Mouse (Mus musculus) skeletal muscle tissue, adult 2 months (tissue): ENCODE results near the gene Fkbp2.

Source experiments
- DNase-seq: peaks from one replicate; pipeline ENCODE4 v3.0.0-alpha.2; 2012; ENCODE audit warnings: low read depth, low spot score

Gene Fkbp2

DNA sequence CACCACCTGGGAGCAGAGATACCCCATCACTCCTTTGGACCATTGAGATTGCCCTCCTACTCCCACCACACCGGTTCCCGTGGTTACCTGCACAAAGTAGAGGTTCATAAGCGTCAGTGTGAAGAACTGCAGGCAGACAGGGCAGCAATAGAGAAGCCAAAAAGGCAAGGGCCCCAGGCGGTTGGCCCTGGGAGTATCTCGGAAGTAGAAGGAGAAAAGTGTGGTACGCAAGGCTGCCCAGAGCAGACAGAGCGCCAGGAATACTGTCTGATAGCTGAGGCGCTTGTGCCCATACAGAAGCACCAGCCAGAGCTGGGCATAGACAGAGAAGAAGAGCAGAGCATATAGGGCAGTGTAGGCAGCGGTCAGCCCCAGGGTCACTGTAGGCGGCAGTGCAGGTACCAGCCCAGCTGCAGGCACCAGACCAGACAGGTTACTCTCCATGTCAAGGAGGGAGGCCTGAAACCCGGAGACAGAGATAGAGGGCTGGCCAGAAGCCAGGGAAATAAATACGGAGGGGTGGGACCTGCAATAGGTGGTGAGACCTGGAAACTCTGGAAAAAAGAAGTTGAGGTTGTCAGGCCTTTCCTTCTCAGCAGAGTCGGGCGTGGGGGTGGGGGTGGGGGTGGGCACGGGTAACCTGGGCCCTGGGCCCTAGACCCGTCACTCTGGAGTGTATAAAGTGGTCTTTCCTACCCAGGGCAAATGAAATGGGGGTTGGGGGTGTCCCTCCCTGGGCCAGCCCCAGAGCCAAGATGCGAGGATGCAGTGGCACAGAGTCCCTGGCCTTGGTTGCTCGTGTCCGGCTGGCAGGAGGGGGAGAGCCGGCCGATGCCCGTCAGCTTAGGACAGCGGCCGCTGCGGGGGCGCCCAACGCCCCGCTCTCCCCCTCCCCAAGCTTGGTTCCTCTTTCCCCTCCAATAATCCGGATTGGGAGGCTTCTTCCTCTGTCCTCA lies 39.6 kb downstream of the Fkbp2 start:
- no peak for DNase-seq

DNA sequence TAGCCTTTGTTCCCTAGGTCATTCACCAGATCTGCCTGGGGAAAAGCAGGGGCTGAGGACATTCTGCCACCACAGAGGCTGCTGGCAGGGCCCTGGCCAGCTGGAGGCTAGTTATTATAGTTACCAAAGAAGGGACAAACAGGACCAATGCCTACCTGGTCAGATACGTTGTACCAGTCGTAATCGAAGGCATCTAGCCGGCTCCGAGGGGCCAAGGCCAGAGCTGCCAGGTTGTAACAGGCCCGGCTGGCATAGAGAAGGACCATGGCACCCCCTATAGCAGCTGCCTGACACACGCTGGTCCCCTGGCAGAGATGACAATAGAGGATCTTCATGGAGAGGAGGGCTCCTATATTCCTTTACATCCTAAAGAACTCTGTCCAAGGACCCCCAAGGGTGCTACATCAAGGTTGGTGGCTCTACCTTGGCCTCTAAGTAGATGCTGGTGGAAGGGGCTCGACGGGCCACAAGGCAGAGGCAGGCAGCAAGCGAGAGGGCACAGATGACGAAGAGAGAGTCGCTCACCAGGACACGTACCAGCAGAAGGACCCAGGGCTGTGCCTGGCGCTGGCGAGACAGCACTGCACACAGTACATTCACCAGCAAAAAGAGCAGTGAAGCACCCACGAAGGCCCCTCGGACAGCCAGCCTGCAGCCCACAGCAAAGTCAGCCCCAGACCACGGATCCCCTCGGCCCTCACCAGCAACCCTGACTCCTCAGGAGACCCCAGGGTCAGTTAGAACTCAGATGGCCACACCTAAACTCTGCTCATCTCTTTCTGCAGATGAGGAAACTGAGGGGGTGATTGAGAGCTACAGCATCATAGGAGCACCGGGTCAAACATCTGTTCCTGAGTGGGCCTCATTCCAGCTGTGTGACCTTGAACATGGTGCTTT lies 40.9 kb downstream of the Fkbp2 start:
- DNase-seq: no peak

DNA sequence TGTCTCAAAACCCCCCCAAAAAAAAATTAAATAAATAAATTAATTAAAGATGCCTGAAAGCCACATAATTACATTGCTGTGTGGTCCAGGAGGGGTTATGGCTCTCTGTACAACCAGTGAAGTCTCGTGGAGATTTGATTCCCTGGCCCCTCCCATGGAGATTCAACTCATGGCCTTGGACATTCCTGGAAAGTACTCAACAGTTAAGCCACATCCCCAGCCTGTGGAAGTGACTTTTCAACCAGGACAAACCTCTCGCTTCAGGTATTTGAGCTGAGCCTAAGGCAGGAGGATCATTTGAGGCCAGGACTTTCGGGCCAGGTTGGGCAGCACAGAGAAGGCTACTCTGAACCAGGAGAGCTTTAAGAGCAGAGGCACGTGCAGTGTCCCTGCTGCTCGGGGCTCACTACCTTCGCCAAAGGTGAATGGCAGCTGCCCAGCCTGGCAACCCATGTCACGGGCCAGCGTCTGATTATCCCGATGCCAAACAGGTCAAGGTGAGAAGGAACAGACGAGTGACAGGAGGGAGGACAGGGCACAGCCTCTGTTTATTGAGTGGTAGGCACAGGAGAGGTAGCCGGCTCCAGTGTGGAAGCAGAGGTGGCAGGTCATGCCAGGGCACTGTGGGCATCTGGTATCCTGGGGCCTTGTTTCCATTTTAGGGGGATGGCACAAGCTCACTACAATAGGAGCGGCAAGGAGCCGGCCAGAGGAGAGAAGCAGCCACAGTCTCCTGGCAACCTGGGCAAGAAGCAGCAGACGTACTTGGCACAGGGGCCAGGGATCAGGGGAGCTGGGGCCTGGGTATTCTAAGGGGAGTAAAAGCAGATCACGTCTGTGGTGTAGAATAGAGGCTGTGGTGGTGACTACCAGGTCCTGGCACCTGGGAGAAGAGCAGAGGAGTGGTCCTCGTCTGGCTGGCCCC lies 42.5 kb downstream of the Fkbp2 start:
- DNase-seq: no peak

DNA sequence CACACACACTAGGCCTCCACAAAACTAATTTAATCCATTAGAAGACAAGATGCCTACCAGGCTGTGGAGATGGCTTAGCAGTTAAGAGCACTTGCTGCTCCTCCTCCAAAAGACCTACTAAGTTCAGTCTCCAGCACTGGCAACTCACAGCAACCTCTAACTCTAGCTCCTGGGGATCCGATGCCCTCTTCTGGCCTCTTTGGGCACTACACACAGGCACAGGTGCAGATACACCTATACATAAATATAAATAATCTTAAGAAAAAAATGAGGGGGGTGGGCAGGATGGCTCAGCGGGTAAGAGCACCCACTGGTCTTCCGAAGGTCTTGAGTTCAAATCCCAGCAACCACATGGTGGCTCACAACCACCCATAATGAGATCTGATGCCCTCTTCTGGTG lies 44.0 kb downstream of the Fkbp2 start:
- DNase-seq: no peak

DNA sequence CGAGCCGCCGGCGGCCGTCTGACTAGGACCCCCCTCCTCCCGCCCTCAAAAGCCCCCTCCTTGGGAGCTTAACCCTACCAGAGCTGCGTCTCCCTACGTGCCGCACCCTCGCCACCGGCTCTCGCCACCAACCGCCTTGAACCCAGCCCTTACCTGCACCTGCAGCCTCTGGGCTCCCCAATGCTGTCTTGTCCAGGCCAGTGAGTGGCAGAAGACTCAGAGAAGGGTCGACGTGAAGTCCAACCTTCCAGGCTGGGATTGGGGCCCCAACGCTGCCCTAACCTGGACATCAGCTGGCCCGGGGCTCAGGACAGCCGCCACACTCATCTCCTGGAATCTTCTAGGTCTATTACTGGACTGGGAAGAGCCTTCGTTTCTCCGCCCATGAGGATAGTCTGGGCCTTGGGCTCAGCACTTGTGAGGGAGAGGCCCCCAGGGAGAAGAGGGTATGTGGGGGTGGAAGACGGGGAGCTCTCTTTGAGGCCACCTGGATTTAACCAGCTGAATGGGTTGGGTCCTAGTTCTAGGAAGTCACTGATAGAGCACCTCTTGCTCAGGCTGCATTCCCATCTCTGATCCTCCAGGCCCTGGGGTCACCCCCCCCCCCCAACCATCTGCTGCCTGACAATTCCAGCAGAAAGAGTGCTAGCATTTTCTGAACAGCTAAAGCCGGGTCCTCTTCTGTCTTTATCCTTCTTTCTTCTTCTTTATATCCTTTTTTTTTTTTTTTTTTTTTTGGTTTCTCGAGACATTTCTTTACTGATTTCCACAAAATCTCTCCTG lies 45.9 kb downstream of the Fkbp2 start, which contains the start of gene Kcnk4:
Gene Kcnk4 (minus strand): TSS at position 321 of the 783 bp plus-strand sequence.
- DNase-seq: no peak

DNA sequence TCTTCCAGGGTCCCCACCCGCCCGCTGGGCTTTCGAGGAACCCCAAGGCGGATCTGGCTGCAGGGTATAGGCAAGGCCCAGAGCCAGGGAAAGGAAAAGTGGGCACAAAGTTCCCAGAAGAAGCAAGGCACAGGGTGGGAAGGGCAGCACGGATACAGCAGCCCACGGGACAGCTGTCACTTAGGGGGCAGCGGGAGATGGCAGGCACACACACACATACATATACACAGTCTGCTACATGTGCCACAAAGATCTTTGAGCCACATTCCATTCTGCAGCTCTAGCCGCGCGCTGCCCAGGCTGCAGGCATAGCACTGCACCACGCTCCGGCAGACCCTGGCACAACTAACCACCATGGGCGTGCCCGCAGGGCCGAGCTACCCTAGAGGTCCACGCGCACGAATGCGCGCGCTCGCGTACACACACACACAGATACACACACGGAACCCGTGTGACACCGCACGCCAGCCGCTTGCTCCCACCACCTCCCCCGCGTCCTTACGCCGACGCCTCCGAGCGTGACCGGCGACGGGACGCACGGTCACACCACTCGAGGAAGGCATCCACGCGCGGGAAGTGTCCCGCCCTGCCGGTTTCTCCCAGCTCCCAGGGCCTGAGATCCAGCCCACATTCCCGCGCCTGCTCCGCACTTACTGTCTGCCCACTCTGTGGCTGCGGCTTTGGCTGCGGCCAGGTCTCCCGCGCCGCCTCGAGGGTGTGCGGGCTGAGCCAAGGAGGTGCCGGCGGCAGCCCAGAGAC lies 46.7 kb downstream of the Fkbp2 start:
- no peak for DNase-seq

DNA sequence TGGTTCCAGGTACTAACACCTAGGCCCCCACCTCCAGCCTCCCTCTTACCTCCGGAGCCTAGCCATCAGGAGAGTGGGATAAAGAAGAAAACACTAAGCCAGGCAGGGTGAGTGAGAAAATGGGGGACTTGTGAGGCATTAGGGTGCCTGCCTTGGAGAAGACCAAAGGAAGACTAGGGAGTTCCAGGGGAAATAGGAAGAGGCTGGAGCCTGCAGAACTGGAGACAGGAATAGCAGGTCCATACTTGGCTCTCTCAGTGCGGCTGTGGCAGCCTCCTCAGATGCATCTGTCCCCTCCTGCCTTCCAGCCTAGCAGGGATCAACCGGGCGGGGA lies 47.2 kb downstream of the Fkbp2 start:
- DNase-seq: no peak

DNA sequence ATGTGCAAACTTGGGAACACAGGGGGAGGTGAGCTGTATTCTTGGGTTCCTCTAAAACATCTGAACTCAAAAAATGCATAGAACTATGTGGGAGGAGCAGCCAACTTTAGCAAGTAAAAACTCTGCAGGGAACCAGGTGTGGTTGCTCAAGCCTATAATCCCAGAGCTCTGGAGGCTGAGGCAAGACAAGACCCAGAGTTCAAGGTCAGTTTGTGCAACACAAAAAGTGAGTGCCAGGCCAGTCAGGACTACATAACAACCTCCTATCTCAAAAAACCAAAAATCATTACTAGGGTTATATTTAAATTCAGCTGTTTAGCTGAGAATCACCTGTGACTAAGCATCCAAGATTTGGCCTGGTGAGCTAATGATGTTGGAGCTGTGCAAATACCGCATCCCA lies 48.3 kb downstream of the Fkbp2 start:
- DNase-seq: no peak

DNA sequence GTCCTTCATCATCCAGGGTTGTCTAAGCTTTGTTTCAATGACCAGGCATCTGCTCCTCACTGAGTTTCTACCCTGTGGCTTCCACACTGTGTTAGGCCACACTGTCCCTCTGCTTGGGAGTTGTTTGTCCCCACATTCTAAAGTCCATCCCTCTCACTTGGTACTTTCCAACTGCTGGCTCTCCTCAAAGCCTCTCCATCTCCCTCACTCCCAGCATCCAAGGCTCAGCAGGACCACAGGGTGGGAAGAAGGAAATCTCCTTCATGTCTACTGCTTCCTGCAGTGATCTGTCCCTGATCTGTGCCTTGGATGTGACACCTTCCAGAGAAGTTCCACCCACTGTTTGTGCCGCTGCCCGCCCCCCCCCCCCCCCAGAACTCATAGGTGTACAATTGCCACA lies 49.3 kb downstream of the Fkbp2 start:
- DNase-seq: no peak

DNA sequence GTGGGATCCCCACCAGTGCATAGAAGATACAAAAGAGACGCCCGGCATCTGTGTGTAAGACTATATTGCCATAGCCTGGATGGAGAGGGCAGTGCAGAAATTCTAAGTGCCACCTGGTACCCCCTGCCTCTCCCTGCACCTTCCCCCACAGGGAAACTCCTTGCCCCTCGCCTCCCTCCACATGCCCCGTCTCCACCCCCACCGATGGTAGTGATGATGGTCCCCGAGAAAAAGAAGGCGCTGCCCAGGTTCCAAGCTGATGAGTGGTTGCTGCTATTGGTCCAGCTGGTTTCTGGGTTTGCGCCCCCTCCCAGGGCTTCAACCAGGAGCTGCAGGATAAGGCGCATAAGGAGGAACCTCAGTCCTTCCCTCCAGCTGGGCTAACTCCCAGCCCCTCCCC lies 52.2 kb downstream of the Fkbp2 start:
- no peak for DNase-seq
